Mouse (Mus musculus): ENCODE measurements around the gene Mfap1b.

DNA sequence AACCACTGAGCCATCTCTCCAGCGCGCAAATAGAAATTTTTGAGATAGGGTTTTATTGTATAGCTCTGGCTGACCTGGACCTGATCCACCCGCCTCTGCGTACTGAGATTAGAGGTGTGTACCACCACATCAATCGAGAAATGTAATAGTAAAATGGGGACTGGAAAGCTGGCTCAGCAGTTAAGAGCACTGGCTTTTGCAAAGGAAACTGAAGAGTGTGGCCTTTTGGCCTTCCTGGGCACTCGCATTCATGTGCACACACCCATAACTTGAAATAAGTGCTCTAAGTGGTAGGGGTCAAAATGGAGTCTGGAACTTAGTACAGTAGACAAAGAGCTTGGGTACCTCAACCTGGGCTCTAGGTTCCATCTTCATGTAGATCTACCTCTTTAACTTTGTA lies 57.5 kb downstream of the Mfap1b start:
- TF ChIP-seq POLR2A (IDR thresholded peaks at IDR 0.05; ENCODE audit: control insufficient read depth in 1 of 2, insufficient read depth in 1 of 2, low read depth in 1 of 2, low read length in 2 of 2, poor library complexity in 1 of 2) (no peak), CTCF (IDR thresholded peaks at IDR 0.05 in 2 of 3, conservative IDR thresholded peaks at IDR 0.05 in 1 of 3; ENCODE audit: control insufficient read depth in 1 of 3, insufficient read depth in 1 of 3, low read depth in 2 of 3, low read length in 3 of 3, poor library complexity in 1 of 3, severe bottlenecking in 1 of 3) (no peak), E2F4 (IDR thresholded peaks at IDR 0.05; ENCODE audit: borderline replicate concordance, low read depth, low read length) (no peak), ELF1 (IDR thresholded peaks at IDR 0.05; ENCODE audit: low read depth, low read length) (no peak), GABPA (IDR thresholded peaks at IDR 0.05; ENCODE audit: low read depth, low read length) (no peak), EP300 (IDR thresholded peaks at IDR 0.05; ENCODE audit: low read depth in 1 of 2, low read length in 2 of 2) (no peak), CHD2 (IDR thresholded peaks at IDR 0.05; ENCODE audit: low read length) (no peak), USF2 (IDR thresholded peaks at IDR 0.05; ENCODE audit: borderline replicate concordance in 1 of 2, insufficient read depth in 1 of 2, low read depth in 1 of 2, low read length in 2 of 2) (no peak), MYC (IDR thresholded peaks at IDR 0.05; ENCODE audit: low read depth, low read length) (no peak)

Data from MEL (cell line).